In genomic region chr12:72086166-72086825, GRCm38 (mm10) we compare ENCODE assay signal across 8 mouse cellular contexts. TPM values are rescaled to one million over a fixed set of nuclear protein-coding genes. Genes with fewer than 3 reads are reported as not detected.
DNase-seq lines count a peak whose midpoint lies in the region; ATAC-seq lines count a peak whose summit lies in the region.

No protein-coding gene starts in this region.

- no peaks in the 10 kb centered on the region for H3K9me3 ChIP-seq in neural tube, embryonic 11.5 days (ENCODE audit: control insufficient read depth, low read length)
- no peaks in the 10 kb centered on the region for H3K9me3 ChIP-seq in hindbrain, embryonic 15.5 days
- H3K9me3 ChIP-seq in midbrain, embryonic 14.5 days (ENCODE audit: control insufficient read depth, low read length), result no peaks in the 10 kb centered on the region

- peak overlapping the region; percentile 69 for H3K4me3 ChIP-seq in neural tube, embryonic 11.5 days (ENCODE audit: low read depth, low read length)
- H3K4me3 ChIP-seq in hindbrain, embryonic 15.5 days, result peak overlapping the region; percentile 76
- peak overlapping the region; percentile 78 for H3K4me3 ChIP-seq in midbrain, embryonic 14.5 days (replicated peaks; ENCODE audit: low read depth, low read length)

- peaks cover 3% of the 10 kb centered on the region; the same call in 1 of the 2 replicates for H3K4me1 ChIP-seq in neural tube, embryonic 11.5 days (ENCODE audit: control insufficient read depth, insufficient read depth, low read length)
- peaks cover 40% of the 10 kb centered on the region for H3K4me1 ChIP-seq in hindbrain, embryonic 15.5 days (replicated peaks)
- H3K4me1 ChIP-seq in midbrain, embryonic 14.5 days (ENCODE audit: control insufficient read depth, insufficient read depth, low read length), result peaks cover 29% of the 10 kb centered on the region

- 2% methylated on average over 18 of the region's 18 CpGs for WGBS in neural tube, embryonic 11.5 days
- WGBS in hindbrain, embryonic 15.5 days, result 2% methylated on average over 18 of the region's 18 CpGs
- WGBS in midbrain, embryonic 14.5 days, result under 1% methylated on average over 18 of the region's 18 CpGs

- H3K9ac ChIP-seq in neural tube, embryonic 11.5 days (ENCODE audit: low read length), result peak overlapping the region; percentile 93
- H3K9ac ChIP-seq in hindbrain, embryonic 15.5 days, result peak overlapping the region; percentile 87
- H3K9ac ChIP-seq in midbrain, embryonic 14.5 days (replicated peaks; ENCODE audit: low read length), result peak overlapping the region; percentile 92

- H3K36me3 ChIP-seq in neural tube, embryonic 11.5 days (ENCODE audit: control insufficient read depth, insufficient read depth, low read length), result no peaks in the 10 kb centered on the region
- peaks cover 8% of the 10 kb centered on the region for H3K36me3 ChIP-seq in hindbrain, embryonic 15.5 days
- peaks cover 15% of the 10 kb centered on the region for H3K36me3 ChIP-seq in midbrain, embryonic 14.5 days (ENCODE audit: control insufficient read depth, insufficient read depth, low read length)

- peak; percentile 47 for ATAC-seq in cerebellum, adult (ENCODE audit: insufficient number of reproducible peaks, low FRiP score, low TSS enrichment)
- ATAC-seq in neural tube, embryonic 11.5 days (ENCODE audit: insufficient read depth, low FRiP score, low TSS enrichment), result no peak
- no peak for ATAC-seq in hindbrain, embryonic 15.5 days (ENCODE audit: low FRiP score, low read depth)
- no peak for ATAC-seq in midbrain, embryonic 14.5 days (ENCODE audit: low FRiP score, low TSS enrichment)

- no peaks in the 10 kb centered on the region for H3K27me3 ChIP-seq in neural tube, embryonic 11.5 days (ENCODE audit: control insufficient read depth, insufficient read depth, low read length)
- no peaks in the 10 kb centered on the region for H3K27me3 ChIP-seq in hindbrain, embryonic 15.5 days
- no peaks in the 10 kb centered on the region for H3K27me3 ChIP-seq in midbrain, embryonic 14.5 days (ENCODE audit: control insufficient read depth, insufficient read depth, low read length)

- H3K27ac ChIP-seq in neural tube, embryonic 11.5 days (ENCODE audit: low read depth, low read length), result peak overlapping the region; percentile 97
- H3K27ac ChIP-seq in hindbrain, embryonic 15.5 days (replicated peaks), result peak overlapping the region; percentile 97
- H3K27ac ChIP-seq in midbrain, embryonic 14.5 days (replicated peaks; ENCODE audit: low read depth, low read length), result peak overlapping the region; percentile 98

- H3K4me2 ChIP-seq in neural tube, embryonic 11.5 days (ENCODE audit: low read depth), result peak overlapping the region; percentile 67
- peak overlapping the region; percentile 79 for H3K4me2 ChIP-seq in hindbrain, embryonic 15.5 days
- peak overlapping the region; percentile 87 for H3K4me2 ChIP-seq in midbrain, embryonic 14.5 days (ENCODE audit: low read length)

- no peak for DNase-seq in cerebellum, postnatal 4 days (ENCODE audit: low spot score in 2 of 2)
- no peak for DNase-seq in neural tube, embryonic 11.5 days (ENCODE audit: low spot score)
- DNase-seq in neural tube, embryonic 10.5 days (ENCODE audit: extremely low spot score, low spot score), result no peak
- DNase-seq in midbrain, embryonic 14.5 days, result no peak
- DNase-seq in layer of hippocampus, adult 8-10 months (ENCODE audit: low spot score in 2 of 2), result no peak
- no peak for DNase-seq in right cerebral cortex, adult 18-20 months

RNA-seq across cellular contexts. Expression of gene Jkamp, which starts 0.9 kb away (rescaled TPM):
- polyA plus RNA-seq in neural tube, embryonic 11.5 days (2014; fragmentation: Nextera tagmentation; extraction: Ambion mirVana), result 68.5 and 71.4 TPM in 2 replicates
- polyA plus RNA-seq in hindbrain, embryonic 15.5 days (2015; fragmentation: Nextera tagmentation; extraction: Ambion mirVana), result 122 and 127 TPM in 2 replicates
- 89.9 and 115 TPM in 2 replicates for polyA plus RNA-seq in midbrain, embryonic 14.5 days (2014; fragmentation: Nextera tagmentation; extraction: Ambion mirVana)
- 10 to 100 TPM; 54.7 to 61.8 (median 57.0) TPM for total RNA-seq in layer of hippocampus, adult 8-10 months (2022)

RNA-seq across cellular contexts. Expression of gene L3hypdh, which starts 1.1 kb away (rescaled TPM):
- 8.2 and 9.9 TPM in 2 replicates for polyA plus RNA-seq in neural tube, embryonic 11.5 days (2014; fragmentation: Nextera tagmentation; extraction: Ambion mirVana)
- polyA plus RNA-seq in hindbrain, embryonic 15.5 days (2015; fragmentation: Nextera tagmentation; extraction: Ambion mirVana), result 11.7 and 12.7 TPM in 2 replicates
- polyA plus RNA-seq in midbrain, embryonic 14.5 days (2014; fragmentation: Nextera tagmentation; extraction: Ambion mirVana), result 11.7 and 12.8 TPM in 2 replicates
- total RNA-seq in layer of hippocampus, adult 8-10 months (2022), result 1 to 10 TPM; 1.6 to 3.7 (median 2.9) TPM

RNA-seq across cellular contexts. Expression of gene Gpr135, which starts 15.4 kb away (rescaled TPM):
- 0.92 and 0.99 TPM in 2 replicates for polyA plus RNA-seq in neural tube, embryonic 11.5 days (2014; fragmentation: Nextera tagmentation; extraction: Ambion mirVana)
- polyA plus RNA-seq in hindbrain, embryonic 15.5 days (2015; fragmentation: Nextera tagmentation; extraction: Ambion mirVana), result 6.7 and 8.4 TPM in 2 replicates
- 4.6 and 7.4 TPM in 2 replicates for polyA plus RNA-seq in midbrain, embryonic 14.5 days (2014; fragmentation: Nextera tagmentation; extraction: Ambion mirVana)
- 10 to 100 TPM; 11.8 to 13.3 (median 12.9) TPM for total RNA-seq in layer of hippocampus, adult 8-10 months (2022)
